Mouse (Mus musculus) megakaryocyte progenitor cell, adult 5-6 weeks (primary cell): ENCODE measurements around the gene Tanc1. TPM values are rescaled to one million over a fixed set of nuclear protein-coding genes. Genes with fewer than 3 reads are reported as not detected.

Experiments used
- ATAC-seq: replicated peaks from 2 replicates; pipeline ENCODE4 v1.8.0; 2016; ENCODE audit warnings: mild to moderate bottlenecking, moderate TSS enrichment, inconsistent platforms; ENCODE audit not compliant: poor library complexity
- total RNA-seq, 2 experiments: library from RNA; stranded (forward) in 1 of 2; stranded (reverse) in 1 of 2; fragments of 157-497, 149-512 nt in 1 of 2; fragments of 200-1000 nt in 1 of 2; gene quantifications; 2 replicates each; pipeline versions ENCODE4 v1.2.3 to v1.2.4; 2015 to 2017

The Tanc1 gene
- total RNA-seq, 2 experiments from 2014 or later = 5.1 to 7.4 TPM

- ATAC-seq = no peak
Measured at GRCm38 (mm10) chr2:59749371-59749770, 137.5 kb downstream of the Tanc1 start.

- no peak for ATAC-seq
Measured at GRCm38 (mm10) chr2:59751172-59751571, 139.3 kb downstream of the Tanc1 start.

GRCm38 (mm10) chr2:59752148-59752547 is 140.3 kb downstream of the Tanc1 start:
- no peak for ATAC-seq

- ATAC-seq = no peak
Measured at GRCm38 (mm10) chr2:59752766-59753165, 140.9 kb downstream of the Tanc1 start.

GRCm38 (mm10) chr2:59756137-59756753 is 144.4 kb downstream of the Tanc1 start:
- ATAC-seq = no peak

GRCm38 (mm10) chr2:59757015-59757414 is 145.2 kb downstream of the Tanc1 start:
- peak; percentile 52 for ATAC-seq

- no peak for ATAC-seq
Measured at GRCm38 (mm10) chr2:59758139-59758918, 146.5 kb downstream of the Tanc1 start.

GRCm38 (mm10) chr2:59760731-59761130 is 148.9 kb downstream of the Tanc1 start:
- no peak for ATAC-seq

- ATAC-seq = no peak
Measured at GRCm38 (mm10) chr2:59761183-59761582, 149.3 kb downstream of the Tanc1 start.

GRCm38 (mm10) chr2:59762277-59762676 is 150.4 kb downstream of the Tanc1 start:
- ATAC-seq = peak; percentile 65

- peak; percentile 18; the same call in 1 of the 2 replicates for ATAC-seq
Measured at GRCm38 (mm10) chr2:59765671-59766070, 153.8 kb downstream of the Tanc1 start.

- peak; percentile 20; the same call in 1 of the 2 replicates for ATAC-seq
Measured at GRCm38 (mm10) chr2:59767893-59768292, 156.1 kb downstream of the Tanc1 start.

GRCm38 (mm10) chr2:59768661-59769384 is 157.0 kb downstream of the Tanc1 start:
- no peak; the same call in 1 of the 2 replicates for ATAC-seq

GRCm38 (mm10) chr2:59769385-59769735 is 157.5 kb downstream of the Tanc1 start:
- ATAC-seq = no peak

GRCm38 (mm10) chr2:59771708-59772107 is 159.9 kb downstream of the Tanc1 start:
- ATAC-seq = no peak

GRCm38 (mm10) chr2:59772261-59772683 is 160.4 kb downstream of the Tanc1 start:
- no peak for ATAC-seq

- ATAC-seq = no peak
Measured at GRCm38 (mm10) chr2:59774374-59774773, 162.5 kb downstream of the Tanc1 start.

- ATAC-seq = no peak
Measured at GRCm38 (mm10) chr2:59775148-59775547, 163.3 kb downstream of the Tanc1 start.

- ATAC-seq = no peak
Measured at GRCm38 (mm10) chr2:59775820-59776219, 164.0 kb downstream of the Tanc1 start.

- ATAC-seq = peak; percentile 94
Measured at GRCm38 (mm10) chr2:59779355-59779754, 167.5 kb downstream of the Tanc1 start.

- peak; percentile 43; the same call in 1 of the 2 replicates for ATAC-seq
Measured at GRCm38 (mm10) chr2:59780240-59780639, 168.4 kb downstream of the Tanc1 start.
